Mouse (Mus musculus) liver, postnatal 0 days (tissue): ENCODE data around the gene Cox15.

Experiments
- CTCF ChIP-seq: sonication (generic); IDR thresholded peaks from 2 replicates; pipeline ENCODE4 v1.5.1; 2016; ENCODE audit warnings: antibody characterized with exemption, low read depth
- EP300 ChIP-seq: IDR thresholded peaks from 2 replicates; pipeline ENCODE4 v1.6.1; 2016; ENCODE audit warnings: antibody characterized with exemption, low read depth, mild to moderate bottlenecking

DNA sequence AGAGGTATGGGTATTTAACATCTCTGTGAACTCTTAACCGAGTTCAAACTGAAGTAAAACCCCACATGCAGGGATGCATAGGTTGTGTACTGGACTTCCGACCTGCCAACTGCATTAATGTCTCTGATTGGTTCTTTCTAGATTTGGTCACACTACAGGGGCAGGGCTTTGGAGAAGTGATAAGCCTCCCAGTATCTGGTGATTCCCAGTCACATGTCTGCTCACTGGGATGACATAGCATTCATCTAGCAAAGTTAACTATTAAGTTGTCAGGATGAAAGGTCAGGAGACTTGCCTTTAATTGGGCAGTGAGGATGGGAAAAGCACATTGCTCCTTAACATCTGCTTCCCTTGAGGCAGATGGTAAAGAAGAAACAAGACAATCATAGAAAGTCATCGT lies 29.2 kb upstream of the Cox15 start, which contains the start of gene Abcc2:
- TF ChIP-seq CTCF (no peak), EP300 (peak; percentile 55)
